ENCODE assay signal across 13 mouse cellular contexts in genomic region chr17:88552556-88552955, GRCm38 (mm10). TPM values are rescaled to one million over a fixed set of nuclear protein-coding genes. Genes with fewer than 3 reads are reported as not detected.
DNase-seq lines count a peak whose midpoint lies in the region; ATAC-seq and TF ChIP-seq lines count a peak whose summit lies in the region.
"Had no signal": no experiment of that assay in that cellular context is flagged by ENCODE, and none has a peak within 500 bp of the region (broad histone marks: within the 10 kb centered on the region; RNA-seq: fewer than 3 reads in every experiment).

No protein-coding gene starts in this region.

- H3K27ac ChIP-seq in gastrocnemius, adult 2 months: peak overlapping the region; percentile 31
- 0 out of 2 replicates have a peak overlapping the region, but pooled peaks have one; percentile 20 for H3K27ac ChIP-seq in liver, embryonic 12.5 days
- H3K27ac ChIP-seq in limb, embryonic 15.5 days: no peak overlapping the region
- H3K27ac ChIP-seq: neural tube, embryonic 15.5 days had no signal

- no peak overlapping the region for H3K4me2 ChIP-seq in liver, embryonic 12.5 days
- no peak overlapping the region for H3K4me2 ChIP-seq in limb, embryonic 15.5 days
- H3K4me2 ChIP-seq: neural tube, embryonic 15.5 days had no signal

- peaks cover 40% of the 10 kb centered on the region for H3K4me1 ChIP-seq in liver, embryonic 12.5 days
- peaks cover 16% of the 10 kb centered on the region for H3K4me1 ChIP-seq in limb, embryonic 15.5 days

- 42% methylated on average over 6 of the region's 6 CpGs for WGBS in liver, embryonic 12.5 days (ENCODE audit: insufficient replicate concordance)
- 19% methylated on average over 6 of the region's 6 CpGs for WGBS in limb, embryonic 15.5 days

- no peak for DNase-seq in gastrocnemius, adult 2 months
- DNase-seq in gastrocnemius, postnatal 25 days: no peak
- no peak for DNase-seq in liver
- peak; percentile 10 for DNase-seq in embryo, embryonic 10 days (ENCODE audit: low spot score)
- DNase-seq in lung, postnatal 10 days: no peak
- DNase-seq: adrenal gland, adult 8-10 months; cerebellum, adult 18-20 months; gastrocnemius, postnatal 10 days; kidney, postnatal 25 days had no signal

- H3K9me3 ChIP-seq in liver, embryonic 12.5 days (replicated peaks): no peaks in the 10 kb centered on the region
- H3K9me3 ChIP-seq in limb, embryonic 15.5 days: no peaks in the 10 kb centered on the region
- H3K9me3 ChIP-seq: neural tube, embryonic 15.5 days had no signal

- no peaks in the 10 kb centered on the region for H3K27me3 ChIP-seq in liver, embryonic 12.5 days (replicated peaks)
- no peaks in the 10 kb centered on the region for H3K27me3 ChIP-seq in limb, embryonic 15.5 days
- H3K27me3 ChIP-seq: neural tube, embryonic 15.5 days had no signal

- intact Hi-C loops in gastrocnemius, adult 2 months (cut with DNase I): no loop called here

- no peak overlapping the region for H3K4me3 ChIP-seq in gastrocnemius, adult 2 months
- no peak overlapping the region for H3K4me3 ChIP-seq in liver, embryonic 12.5 days
- H3K4me3 ChIP-seq in limb, embryonic 15.5 days: no peak overlapping the region
- H3K4me3 ChIP-seq: neural tube, embryonic 15.5 days had no signal

- H3K36me3 ChIP-seq in liver, embryonic 12.5 days: peaks cover 54% of the 10 kb centered on the region
- H3K36me3 ChIP-seq in limb, embryonic 15.5 days: peaks cover 36% of the 10 kb centered on the region

- no peak for ATAC-seq in liver, embryonic 12.5 days
- peak; percentile 24; the same call in 1 of the 2 replicates for ATAC-seq in limb, embryonic 15.5 days (ENCODE audit: insufficient number of reproducible peaks, low FRiP score, low TSS enrichment, low read depth)
- no peak for ATAC-seq in erythroid progenitor cell, adult 5-6 weeks (replicated peaks; ENCODE audit: low FRiP score, poor library complexity, severe bottlenecking)

- no peak overlapping the region for H3K9ac ChIP-seq in liver, embryonic 12.5 days
- no peak overlapping the region for H3K9ac ChIP-seq in limb, embryonic 15.5 days
- H3K9ac ChIP-seq: neural tube, embryonic 15.5 days had no signal

- TF ChIP-seq CTCF in gastrocnemius, adult 2 months (IDR thresholded peaks at IDR 0.05): no peak

RNA-seq across cellular contexts. Expression of gene Ppp1r21, which starts 22.6 kb away (rescaled TPM):
- total RNA-seq in gastrocnemius, adult 2 months (2021): 1 to 10 TPM; 4.5 to 5.8 TPM
- total RNA-seq in gastrocnemius, postnatal 25 days (2021): 1 to 10 TPM; 4.9 to 5.1 TPM
- polyA plus RNA-seq in liver, embryonic 12.5 days (2016; fragmentation: Nextera tagmentation; extraction: Ambion mirVana): 8.8 and 11.2 TPM in 2 replicates
- 19.9 and 21.8 TPM in 2 replicates for polyA plus RNA-seq in limb, embryonic 15.5 days (2015; fragmentation: Nextera tagmentation; extraction: Ambion mirVana)
- 16.3 and 20.5 TPM in 2 replicates for total RNA-seq in erythroid progenitor cell, adult 5-6 weeks (2015; ENCODE audit: low replicate concordance)
- total RNA-seq in erythroid progenitor cell, adult 5-6 weeks (2017; ENCODE audit: low replicate concordance): 7.6 and 8.1 TPM in 2 replicates

RNA-seq across cellular contexts. Expression of gene Ston1, which starts 44.9 kb away (rescaled TPM):
- 10 to 100 TPM in 1 of 2 experiments, 1 to 10 TPM in 1; 5.4 to 14.2 TPM for total RNA-seq in gastrocnemius, adult 2 months (2021)
- total RNA-seq in gastrocnemius, postnatal 25 days (2021): 10 to 100 TPM in 1 of 2 experiments, 1 to 10 TPM in 1; 8.2 to 10.8 TPM
- 1.4 TPM in 2 replicates for polyA plus RNA-seq in liver, embryonic 12.5 days (2016; fragmentation: Nextera tagmentation; extraction: Ambion mirVana)
- polyA plus RNA-seq in limb, embryonic 15.5 days (2015; fragmentation: Nextera tagmentation; extraction: Ambion mirVana): 8.6 TPM in 2 replicates
- 1.4 TPM in 1 of 2 replicates, not detected in the other for total RNA-seq in erythroid progenitor cell, adult 5-6 weeks (2015; ENCODE audit: low replicate concordance)
- total RNA-seq in erythroid progenitor cell, adult 5-6 weeks (2017; ENCODE audit: low replicate concordance): not detected in 2 replicates
